Mouse (Mus musculus) stomach, postnatal 0 days (tissue): ENCODE measurements around the gene Gfra1.

Source experiments
- CTCF ChIP-seq: IDR thresholded peaks from 2 replicates; pipeline ENCODE4 v1.5.1; 2016; ENCODE audit warnings: antibody characterized with exemption, low read depth, mild to moderate bottlenecking, moderate library complexity
- EP300 ChIP-seq: optimal IDR thresholded peaks from 2 replicates; pipeline ENCODE3; 2016; ENCODE audit warnings: antibody characterized with exemption

DNA sequence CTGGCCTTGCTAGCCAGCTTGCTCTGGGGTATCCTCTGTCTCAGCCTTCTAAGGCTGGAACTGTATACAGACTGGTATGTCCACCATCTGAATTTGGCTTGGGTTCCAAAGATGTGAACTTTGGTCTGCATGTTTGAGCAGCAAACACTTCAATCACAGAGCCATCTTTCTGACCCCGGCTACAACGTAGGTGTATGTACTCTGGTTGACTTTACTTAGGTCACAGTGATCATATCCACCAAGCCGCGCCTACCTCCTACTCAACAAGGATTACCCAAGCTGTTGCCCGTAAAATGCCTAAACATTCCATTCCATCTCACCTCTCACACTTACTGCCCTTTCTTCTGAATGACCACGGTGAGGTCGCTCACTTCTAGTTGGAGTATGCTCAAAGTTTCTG is 14.5 kb downstream of the Gfra1 start:
- no peak for TF ChIP-seq CTCF
- TF ChIP-seq EP300 = no peak
